Mouse (Mus musculus): ENCODE measurements at regions not wholly inside any gene's neighbourhood (a gene's known extent, or its start where the extent isn't known, plus 50 kb on each side); places are given as distances from the start of the nearest gene placed in this dataset.
"Not testable (repeated sequence)": the region's sequence is repeated elsewhere in the genome, so short reads cannot be mapped to it uniquely, and the experiment has no call there.

- no peak for DNase-seq
Observed at GRCm38 (mm10) chr13:4935940-4936339, 327.0 kb upstream of the Akr1e1 start.

- no peak for DNase-seq
Observed at GRCm38 (mm10) chr13:4939849-4940248, 330.9 kb upstream of the Akr1e1 start.

DNA sequence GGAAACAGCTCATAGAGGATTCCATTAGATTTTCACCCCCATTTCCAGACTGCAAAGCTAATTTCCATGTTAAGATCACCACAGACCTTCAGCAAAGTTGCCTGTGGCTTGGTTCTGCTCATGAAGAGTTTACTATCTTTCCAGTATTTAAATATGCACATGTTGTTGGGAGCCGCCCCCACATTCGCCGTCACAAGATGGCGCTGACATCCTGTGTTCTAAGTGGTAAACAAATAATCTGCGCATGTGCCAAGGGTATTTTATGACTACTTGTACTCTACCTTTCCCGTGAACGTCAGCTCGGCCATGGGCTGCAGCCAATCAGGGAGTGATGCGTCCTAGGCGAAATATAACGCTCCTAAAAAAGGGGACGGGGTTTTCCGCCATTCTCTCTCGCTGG is 333.5 kb upstream of the Akr1e1 start:
- DNase-seq, result peak; percentile 60

GRCm38 (mm10) chr13:4943046-4943445 is 334.1 kb upstream of the Akr1e1 start:
- peak; percentile 16 for DNase-seq

- no peak for DNase-seq
Observed at GRCm38 (mm10) chr13:4955384-4955783, 346.4 kb upstream of the Akr1e1 start.

- DNase-seq, result no peak
Observed at GRCm38 (mm10) chr13:4964824-4965223, 355.9 kb upstream of the Akr1e1 start.

DNA sequence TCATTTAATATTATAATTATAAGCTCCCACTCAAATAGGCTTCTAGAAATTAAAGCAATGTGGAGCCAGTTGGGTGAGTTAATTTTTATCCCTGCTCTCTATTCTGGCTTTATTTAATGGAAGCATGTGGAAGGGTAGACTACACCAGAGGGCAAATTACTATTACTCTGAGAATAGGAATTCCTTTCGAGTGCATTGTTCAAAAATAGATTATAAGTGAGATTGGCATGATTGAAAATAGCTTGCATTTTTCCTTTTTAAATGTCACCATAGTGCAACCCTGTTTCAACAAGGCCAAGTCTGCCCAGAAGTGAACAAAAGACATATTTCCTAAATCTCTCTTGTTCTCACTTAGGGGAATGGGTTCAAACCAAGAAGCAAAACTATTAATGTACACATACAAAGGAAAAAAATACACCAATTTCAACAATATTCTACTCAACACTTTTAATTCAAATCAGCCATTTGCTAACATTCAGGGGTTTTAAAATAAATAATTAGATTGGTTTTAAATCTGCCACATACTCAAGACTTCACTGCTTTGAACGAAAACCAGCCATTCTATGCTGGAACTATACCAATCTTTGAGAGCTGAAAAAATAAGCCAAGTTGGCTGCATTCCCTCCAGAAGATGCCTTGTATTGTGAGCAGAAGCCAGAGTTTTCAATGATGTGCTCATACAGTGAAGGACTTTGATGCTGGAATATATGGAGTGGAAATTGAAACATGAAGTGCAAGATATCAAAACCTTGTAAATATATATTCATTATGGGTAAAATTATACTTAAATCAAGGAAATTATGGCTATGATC is 361.3 kb upstream of the Akr1e1 start:
- no peak for DNase-seq

DNA sequence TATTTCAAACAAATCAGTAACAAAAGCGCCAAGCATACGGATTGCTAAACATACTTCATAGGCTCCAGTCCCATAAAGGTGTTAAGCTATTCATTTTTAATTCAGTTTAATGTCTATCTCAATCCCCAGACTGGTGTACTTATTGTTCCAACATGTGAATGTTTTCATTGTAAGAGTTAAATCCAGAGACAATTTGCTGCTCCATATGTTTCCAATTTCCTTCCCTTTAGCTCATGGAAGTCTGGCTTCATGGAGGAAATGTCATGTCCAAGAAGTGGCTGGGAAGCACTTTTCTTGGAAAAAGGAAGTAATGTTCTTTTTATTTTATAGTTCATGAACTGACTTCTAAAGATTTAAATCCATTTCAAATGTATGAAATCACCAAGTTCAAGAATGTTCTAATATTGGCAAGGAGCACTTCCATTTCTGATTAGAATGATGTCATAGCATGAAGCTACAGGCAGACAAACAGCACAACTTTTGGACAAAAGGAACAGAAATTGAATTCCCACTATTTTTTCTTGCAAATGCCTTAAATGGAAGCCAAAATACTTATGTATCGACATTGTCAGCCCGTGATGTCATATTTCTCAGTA is 362.6 kb upstream of the Akr1e1 start:
- no peak for DNase-seq

DNA sequence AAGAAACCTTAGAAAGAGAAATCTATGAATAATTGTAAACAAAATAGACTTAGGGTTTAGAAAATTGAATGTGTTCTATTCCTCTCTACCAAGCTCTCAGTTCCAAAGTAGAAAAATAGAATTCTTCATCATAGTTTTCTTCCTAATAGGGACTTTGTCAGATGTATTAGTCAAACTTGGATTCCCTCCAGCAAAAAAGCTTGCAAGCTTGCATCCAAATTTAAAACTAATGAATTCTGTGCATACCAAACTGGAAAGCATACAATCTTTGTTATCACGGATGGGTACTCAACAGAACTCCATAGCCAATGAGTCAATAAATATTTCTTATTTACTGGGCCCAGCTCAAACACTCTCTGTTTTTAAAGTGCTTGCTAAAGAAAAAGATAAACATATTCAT is 383.9 kb upstream of the Akr1e1 start:
- no peak for DNase-seq

DNA sequence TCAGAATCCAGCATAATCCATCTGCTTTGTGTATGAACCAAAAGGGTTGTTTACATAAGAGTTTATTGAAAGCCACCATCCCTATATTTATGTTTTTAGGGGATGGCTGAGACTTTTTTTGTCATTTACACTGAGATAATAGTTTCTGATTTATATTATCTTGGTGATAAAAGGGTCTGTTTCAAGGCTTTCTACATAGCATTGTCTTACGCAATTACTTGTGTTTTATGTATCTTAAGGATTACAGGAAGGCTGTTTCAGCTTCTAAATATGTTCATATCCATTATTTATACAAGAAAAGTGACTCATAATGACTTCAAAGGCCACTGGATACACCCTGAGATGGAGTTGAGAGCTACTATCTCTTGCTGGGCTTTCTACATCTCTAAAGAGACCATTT is 399.3 kb upstream of the Akr1e1 start:
- DNase-seq, result no peak

DNA sequence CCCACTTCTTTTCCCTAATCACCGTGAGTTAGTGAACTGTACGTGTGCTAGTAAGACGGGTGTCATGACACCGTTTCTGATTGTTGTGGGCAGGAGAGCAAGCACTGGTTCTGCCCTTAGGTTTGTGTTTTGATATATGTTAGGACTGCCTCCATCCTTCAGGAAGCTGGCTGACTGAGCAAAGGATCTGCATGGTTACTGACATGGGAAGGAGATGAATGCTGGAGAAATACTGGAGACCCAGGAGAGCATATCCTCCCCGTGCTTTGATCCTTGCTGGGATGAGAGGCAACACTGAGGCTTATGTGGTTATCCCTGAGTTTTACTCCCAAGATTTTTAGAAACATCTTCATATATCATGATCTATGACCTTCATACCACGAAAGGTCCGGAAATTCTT is 413.5 kb upstream of the Akr1e1 start:
- no peak for DNase-seq

DNA sequence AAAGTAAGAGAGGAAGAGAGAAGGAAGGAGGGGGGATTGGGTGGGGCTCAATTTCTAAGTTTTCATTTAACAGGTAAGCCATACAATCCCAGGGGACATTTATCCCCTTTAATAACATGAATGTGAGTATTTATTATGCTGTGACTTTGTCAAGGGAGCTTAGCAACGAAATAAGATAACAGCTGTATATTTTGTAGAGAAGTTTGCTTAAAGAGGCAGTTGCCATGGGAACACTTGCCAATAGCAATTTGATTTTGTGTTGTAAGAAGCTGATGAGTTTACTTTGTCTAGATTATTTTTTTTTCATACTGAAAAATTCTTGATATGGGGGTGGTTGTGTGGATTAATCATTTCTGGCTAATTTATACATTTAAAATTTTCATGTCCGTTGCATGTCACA is 450.9 kb upstream of the Akr1e1 start:
- DNase-seq, result no peak

GRCm38 (mm10) chr13:5060462-5060861 is 451.5 kb upstream of the Akr1e1 start:
- DNase-seq, result no peak

DNA sequence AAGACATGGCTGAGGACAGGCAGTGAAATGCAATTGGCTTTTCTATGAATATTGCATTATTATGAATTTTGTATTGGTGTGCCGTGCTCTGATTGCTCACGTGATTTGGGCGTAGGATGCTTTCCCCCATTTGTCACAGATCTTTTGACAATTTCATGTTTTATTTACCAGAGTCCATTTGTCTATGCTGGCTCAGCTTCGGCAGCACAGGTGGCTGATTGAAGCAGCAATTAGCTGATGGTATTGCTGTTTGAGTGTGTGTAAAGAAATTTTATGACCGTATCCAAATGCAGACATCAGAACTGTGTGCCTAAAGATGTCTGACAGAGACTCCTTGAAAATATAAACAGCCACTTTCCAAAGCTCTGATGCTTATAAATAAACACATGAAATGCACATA is 498.5 kb upstream of the Akr1e1 start:
- no peak for DNase-seq

DNA sequence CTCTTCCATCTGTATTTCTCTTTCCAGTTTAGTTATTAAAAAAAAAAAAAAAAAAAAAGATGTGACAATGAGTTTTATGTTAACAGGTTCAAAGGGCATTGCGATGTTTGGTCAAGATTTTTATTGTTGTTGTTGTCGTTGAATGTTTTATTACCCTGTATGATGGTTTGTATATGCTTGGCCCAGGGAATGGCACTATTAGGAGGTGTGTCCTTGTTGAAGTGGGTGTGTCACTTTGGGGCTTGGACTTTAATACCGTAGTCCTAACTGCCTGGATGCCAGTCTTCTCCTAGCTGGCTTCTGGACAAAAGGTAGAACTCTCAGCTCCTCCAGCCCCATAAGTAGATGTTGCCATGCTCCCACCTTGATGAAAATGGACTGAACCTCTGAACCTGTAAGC is 545.9 kb upstream of the Akr1e1 start:
- no peak for DNase-seq

DNA sequence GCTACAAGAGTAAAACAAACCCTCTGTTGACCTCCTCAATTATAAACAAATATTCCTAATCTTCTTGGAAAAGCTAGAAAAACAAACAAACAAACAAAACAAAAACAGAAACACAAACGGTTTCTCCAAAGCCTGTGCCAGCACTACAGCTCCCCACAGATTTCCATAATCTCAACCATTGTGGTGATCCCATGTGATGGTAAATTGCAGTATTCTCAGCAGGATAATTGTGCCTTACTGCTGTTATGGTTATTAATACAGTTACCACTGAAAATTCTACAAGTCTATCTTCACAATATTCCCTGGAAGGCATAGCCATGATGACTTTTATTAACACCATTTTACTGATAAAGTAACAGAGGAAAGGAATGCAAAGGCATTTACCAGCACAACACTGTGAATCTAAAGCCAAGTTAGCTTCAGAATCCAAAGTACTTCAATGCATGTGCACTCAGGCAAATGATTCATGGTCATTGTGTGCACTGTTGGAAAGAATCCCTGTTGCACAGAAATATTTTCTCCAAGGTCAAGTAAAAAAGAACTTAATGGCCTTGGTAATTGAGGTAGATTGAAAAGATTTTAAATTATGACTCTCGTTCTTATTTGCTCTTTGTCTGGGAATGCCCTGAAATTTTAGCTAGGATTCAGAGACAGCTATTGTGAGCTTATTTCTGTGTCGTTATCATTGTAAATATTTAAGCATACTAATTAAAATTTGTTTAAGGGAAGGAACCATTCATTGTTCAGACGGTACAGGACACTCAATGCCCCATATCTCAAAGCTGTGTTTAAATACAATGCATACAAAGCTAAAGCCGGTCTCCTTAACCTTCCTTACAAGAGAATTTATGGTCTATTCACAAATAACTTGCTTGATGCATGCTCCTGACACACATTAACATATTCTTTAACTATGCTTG is 551.1 kb upstream of the Akr1e1 start:
- peak; percentile 32 for DNase-seq

DNA sequence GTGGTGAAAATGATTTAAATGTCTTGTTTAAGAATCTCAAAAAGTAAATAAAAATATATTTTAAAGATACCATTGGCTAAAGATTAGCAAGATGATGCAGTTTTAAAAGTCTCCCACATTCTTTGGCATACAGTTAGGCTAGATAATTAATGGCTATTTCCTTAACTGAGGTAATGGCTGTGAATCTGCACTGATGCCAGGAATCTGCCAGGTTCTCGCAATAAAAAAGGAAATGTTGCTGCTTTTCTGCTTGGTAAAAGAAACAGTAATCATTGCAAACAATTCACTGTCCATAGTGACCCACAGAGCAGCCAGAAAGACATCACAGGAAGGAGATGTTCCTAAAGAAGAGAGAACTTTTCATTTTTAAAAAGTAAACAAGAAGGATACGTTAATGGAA is 557.7 kb upstream of the Akr1e1 start:
- DNase-seq, result no peak

DNA sequence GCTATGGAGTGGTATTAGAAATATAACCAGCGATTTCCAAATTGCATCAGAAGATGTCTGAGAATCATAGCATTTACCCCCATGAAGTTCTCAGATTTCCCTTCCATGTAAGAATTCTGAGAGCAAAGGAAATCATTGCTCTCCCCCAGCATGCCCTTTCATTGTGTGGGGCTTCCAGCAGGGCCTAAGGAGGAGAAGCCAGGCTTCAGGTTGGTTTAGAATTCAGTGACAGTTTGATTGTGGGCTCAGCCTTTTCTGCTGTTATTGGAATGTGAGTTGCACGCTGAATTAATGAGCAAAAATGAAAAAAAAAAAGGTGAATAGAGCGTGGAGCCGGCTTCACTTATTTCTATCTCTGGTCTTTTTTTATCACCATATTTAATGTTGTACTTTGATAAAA is 570.0 kb upstream of the Akr1e1 start:
- no peak for DNase-seq

DNA sequence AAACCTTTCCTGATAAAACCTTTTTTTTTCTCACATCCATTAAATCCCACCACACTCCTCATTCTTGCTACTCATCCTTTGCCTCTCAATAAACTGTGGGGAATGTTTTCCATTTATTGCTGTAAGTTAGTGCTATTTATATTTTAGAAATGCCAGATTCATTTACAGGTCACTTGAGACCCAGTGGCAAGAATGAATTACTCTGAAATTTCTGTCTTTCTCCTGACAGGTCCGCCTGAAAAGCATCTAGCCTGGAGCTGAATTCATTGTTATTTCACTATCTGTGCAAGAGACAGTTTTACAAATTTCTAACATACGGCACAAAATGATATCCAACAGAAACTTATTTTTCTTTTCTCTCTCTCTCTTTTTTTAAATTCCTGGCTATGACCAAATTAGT is 570.6 kb upstream of the Akr1e1 start:
- DNase-seq, result peak; percentile 9

DNA sequence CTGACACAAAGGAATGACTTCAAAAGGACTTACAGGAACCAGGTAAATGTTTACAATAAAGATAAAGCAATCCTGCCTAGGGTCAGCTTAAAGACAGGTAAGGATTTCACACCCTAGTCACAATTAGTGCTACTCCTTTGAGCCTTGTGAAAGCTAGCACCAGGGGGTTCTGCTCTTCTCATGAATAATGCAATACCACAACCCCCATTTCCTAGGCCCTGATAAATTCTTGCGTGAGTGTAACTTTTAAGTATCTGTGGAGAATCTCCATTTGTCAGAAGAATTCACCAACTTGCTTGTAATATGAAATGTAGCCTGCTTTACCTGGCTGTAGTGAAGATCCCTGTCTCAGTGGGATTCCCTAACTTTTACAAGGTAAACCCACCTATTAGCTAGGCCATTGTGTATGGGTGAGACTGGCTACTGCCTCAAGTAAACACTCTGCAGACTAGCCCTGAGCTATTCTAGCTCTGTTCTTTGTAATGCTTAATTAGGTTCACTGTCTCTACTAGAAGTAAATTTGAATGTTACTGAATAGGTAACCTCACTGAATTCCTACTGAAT is 576.3 kb upstream of the Akr1e1 start:
- not testable (repeated sequence) for DNase-seq

DNA sequence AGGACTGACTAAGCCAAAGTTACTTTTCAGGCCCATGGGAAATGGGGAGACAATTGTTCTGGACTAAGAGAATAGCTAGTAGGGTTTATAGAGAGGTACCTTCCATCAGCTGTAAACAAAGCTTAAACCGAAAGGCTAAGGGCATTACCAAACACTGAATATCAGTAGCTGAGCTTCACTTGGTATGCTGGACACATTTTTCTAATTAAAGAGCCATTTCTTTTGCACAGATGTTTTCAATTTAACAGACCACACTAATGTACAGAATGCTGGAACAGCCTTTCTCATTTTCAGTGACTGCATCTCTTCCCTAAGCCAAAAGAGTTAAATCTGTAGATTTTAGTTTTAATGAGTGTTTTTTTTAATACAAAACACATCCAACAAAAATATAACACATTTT is 593.8 kb upstream of the Akr1e1 start:
- DNase-seq, result no peak

DNA sequence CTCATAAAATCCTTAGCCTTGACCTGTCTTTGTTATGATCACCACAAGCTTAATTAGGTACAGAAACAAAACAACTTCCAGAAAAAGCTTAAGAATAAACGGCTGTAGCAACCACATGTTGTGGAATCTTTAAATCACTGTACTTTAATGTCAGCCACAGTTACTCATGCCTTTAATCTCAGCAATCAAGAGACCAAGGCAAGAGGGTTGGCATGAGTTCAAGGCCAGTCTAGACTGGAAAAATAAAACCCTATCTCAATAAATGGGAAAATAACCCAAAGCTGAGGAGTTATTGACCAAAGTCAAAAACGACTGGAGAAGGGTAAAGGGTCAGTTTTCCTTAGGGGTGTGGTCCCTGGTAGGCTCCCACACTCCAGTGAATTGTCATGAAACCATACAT is 595.2 kb upstream of the Akr1e1 start:
- DNase-seq, result no peak

GRCm38 (mm10) chr13:5211659-5212058 is 602.7 kb upstream of the Akr1e1 start:
- DNase-seq, result no peak

Data from retina, postnatal 1 day (tissue).